Mouse (Mus musculus): Measurements from ENCODE around the gene Abcc1. TPM values are rescaled to one million over a fixed set of nuclear protein-coding genes. Genes with fewer than 3 reads are reported as not detected.

The Abcc1 gene
- polyA plus RNA-seq, 1 experiment from 2014 or later, result 4.9 TPM

- Histone ChIP-seq H3K27ac (no peak overlapping the region), H3K4me3 (no peak overlapping the region), H3K36me3 (no peaks in the 10 kb centered on the region), H3K4me1 (no peaks in the 10 kb centered on the region), H3K27me3 (ENCODE audit: insufficient read depth, poor library complexity, severe bottlenecking) (no peaks in the 10 kb centered on the region), H3K9me3 (no peaks in the 10 kb centered on the region)
- no peak for DNase-seq (ENCODE audit: low spot score)
- WGBS, result 82% methylated on average over 8 of the region's 8 CpGs
These were observed 140.4 kb downstream of the Abcc1 start for GRCm38 (mm10) chr16:14501649-14502360.

GRCm38 (mm10) chr16:14506461-14506860, 145.1 kb downstream of the Abcc1 start:
- no peaks in the 10 kb centered on the region for H3K27me3 ChIP-seq (ENCODE audit: insufficient read depth, poor library complexity, severe bottlenecking)
- no peaks in the 10 kb centered on the region for H3K9me3 ChIP-seq
- 25% methylated on average over 2 of the region's 2 CpGs for WGBS
- H3K27ac ChIP-seq, result no peak overlapping the region
- no peak for DNase-seq (ENCODE audit: low spot score)
- no peaks in the 10 kb centered on the region for H3K4me1 ChIP-seq
- H3K4me3 ChIP-seq, result no peak overlapping the region
- H3K36me3 ChIP-seq, result no peaks in the 10 kb centered on the region

Other genes with a start within 250 kb of the Abcc1 start
- gene Nde1, start 198.3 kb upstream of the Abcc1 start, polyA plus RNA-seq (2016; fragmentation: Nextera tagmentation; extraction: Ambion mirVana), result 90.2 and 111 TPM in 2 replicates
- 10.0 and 10.6 TPM in 2 replicates for gene Marf1, start 198.2 kb upstream of the Abcc1 start, polyA plus RNA-seq (2016; fragmentation: Nextera tagmentation; extraction: Ambion mirVana)
- gene Myh11, start 70.2 kb upstream of the Abcc1 start, polyA plus RNA-seq (2016; fragmentation: Nextera tagmentation; extraction: Ambion mirVana), result 0.23 and 0.70 TPM in 2 replicates
- gene Fopnl, start 44.2 kb upstream of the Abcc1 start, polyA plus RNA-seq (2016; fragmentation: Nextera tagmentation; extraction: Ambion mirVana), result 111 and 119 TPM in 2 replicates
- not detected in 2 replicates for gene A630010A05Rik, start 200.8 kb downstream of the Abcc1 start, polyA plus RNA-seq (2016; fragmentation: Nextera tagmentation; extraction: Ambion mirVana)

Measured in heart, embryonic 10.5 days (tissue).